Mouse (Mus musculus): ENCODE results near the gene Kctd20.

Gene Kctd20

DNA sequence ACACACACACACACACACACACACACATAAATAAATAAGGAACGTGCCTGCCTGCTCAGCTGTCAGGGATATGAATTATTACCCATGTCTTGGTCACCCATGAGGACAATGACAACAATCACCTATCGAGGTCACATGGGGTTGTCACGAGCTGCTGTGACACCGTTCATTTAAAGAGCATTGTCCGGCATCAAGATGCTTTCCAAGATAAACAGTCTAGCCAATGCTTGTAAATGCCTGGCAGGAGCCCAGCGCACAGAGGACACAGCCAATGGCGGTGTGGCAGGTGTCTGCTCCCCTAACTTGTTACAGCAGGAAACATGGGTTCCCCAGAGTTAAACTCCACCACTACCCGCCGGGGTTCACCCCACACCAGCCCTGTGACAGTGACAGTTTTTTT, 23.7 kb upstream of the Kctd20 start:
- H3K4me3 ChIP-seq (replicated peaks; ENCODE audit: low read length) = 0 out of 2 replicates have a peak overlapping the region, but pooled peaks have one; percentile 21
- H3K4me1 ChIP-seq (replicated peaks; ENCODE audit: low read depth, low read length) = peaks cover 83% of the 10 kb centered on the region
- H3K27me3 ChIP-seq (ENCODE audit: insufficient read depth, low read length) = no peaks in the 10 kb centered on the region
- H3K9me3 ChIP-seq (ENCODE audit: low read length) = no peaks in the 10 kb centered on the region
- TF ChIP-seq POU5F1 (IDR thresholded peaks at IDR 0.05; ENCODE audit: borderline replicate concordance, low read length) (no peak), NANOG (IDR thresholded peaks at IDR 0.05; ENCODE audit: borderline replicate concordance, low read length) (no peak), CTCF (conservative IDR thresholded peaks at IDR 0.05; ENCODE audit: low read length) (no peak)
- H3K36me3 ChIP-seq (ENCODE audit: insufficient read depth, low read length) = no peaks in the 10 kb centered on the region

DNA sequence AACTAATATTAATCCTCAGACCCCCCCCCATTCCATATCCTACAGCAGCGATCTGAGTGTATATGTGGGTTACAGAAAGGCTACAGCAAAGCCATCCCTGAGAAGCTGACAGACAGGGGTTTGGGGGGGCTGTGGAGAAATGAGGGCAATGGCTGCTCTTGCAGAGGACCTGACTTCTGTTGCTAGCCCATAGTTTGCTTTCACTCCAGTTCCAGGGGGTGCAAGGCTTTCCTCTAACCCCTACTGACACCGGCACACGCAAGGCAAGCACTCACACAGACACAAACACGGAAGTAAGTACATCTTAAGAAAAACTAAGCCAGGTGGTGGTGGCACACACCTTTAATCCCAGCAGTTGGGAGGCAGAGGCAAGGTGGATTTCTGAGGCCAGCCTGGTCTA, 22.4 kb upstream of the Kctd20 start:
- no peak for TF ChIP-seq NANOG (IDR thresholded peaks at IDR 0.05; ENCODE audit: borderline replicate concordance, low read length)
- no peak for TF ChIP-seq POU5F1 (IDR thresholded peaks at IDR 0.05; ENCODE audit: borderline replicate concordance, low read length)
- TF ChIP-seq CTCF (conservative IDR thresholded peaks at IDR 0.05; ENCODE audit: low read length) = no peak
- H3K27me3 ChIP-seq (ENCODE audit: insufficient read depth, low read length) = no peaks in the 10 kb centered on the region
- H3K4me1 ChIP-seq (replicated peaks; ENCODE audit: low read depth, low read length) = peaks cover 76% of the 10 kb centered on the region
- peaks cover 3% of the 10 kb centered on the region; the same call in 1 of the 2 replicates for H3K9me3 ChIP-seq (ENCODE audit: low read length)
- H3K4me3 ChIP-seq (replicated peaks; ENCODE audit: low read length) = no peak overlapping the region
- H3K36me3 ChIP-seq (ENCODE audit: insufficient read depth, low read length) = no peaks in the 10 kb centered on the region

GRCm38 (mm10) chr17:28930392-28931074, 21.2 kb upstream of the Kctd20 start:
- Histone ChIP-seq H3K27me3 (ENCODE audit: insufficient read depth, low read length) (no peaks in the 10 kb centered on the region), H3K36me3 (ENCODE audit: insufficient read depth, low read length) (no peaks in the 10 kb centered on the region), H3K4me1 (replicated peaks; ENCODE audit: low read depth, low read length) (peaks cover 65% of the 10 kb centered on the region), H3K4me3 (replicated peaks; ENCODE audit: low read length) (peak overlapping the region; percentile 61), H3K9me3 (ENCODE audit: low read length) (peaks cover 12% of the 10 kb centered on the region)
- TF ChIP-seq POU5F1 (IDR thresholded peaks at IDR 0.05; ENCODE audit: borderline replicate concordance, low read length) (no peak), CTCF (conservative IDR thresholded peaks at IDR 0.05; ENCODE audit: low read length) (peak; percentile 29)

- H3K27me3 ChIP-seq (ENCODE audit: insufficient read depth, low read length) = no peaks in the 10 kb centered on the region
- peaks cover 55% of the 10 kb centered on the region for H3K4me1 ChIP-seq (replicated peaks; ENCODE audit: low read depth, low read length)
- H3K9me3 ChIP-seq (ENCODE audit: low read length) = peaks cover 23% of the 10 kb centered on the region
- TF ChIP-seq NANOG (IDR thresholded peaks at IDR 0.05; ENCODE audit: borderline replicate concordance, low read length) (no peak), POU5F1 (IDR thresholded peaks at IDR 0.05; ENCODE audit: borderline replicate concordance, low read length) (no peak), CTCF (conservative IDR thresholded peaks at IDR 0.05; ENCODE audit: low read length) (no peak)
- peak overlapping the region; percentile 43; the same call in 1 of the 2 replicates for H3K4me3 ChIP-seq (replicated peaks; ENCODE audit: low read length)
- H3K36me3 ChIP-seq (ENCODE audit: insufficient read depth, low read length) = no peaks in the 10 kb centered on the region
These were observed 20.1 kb upstream of the Kctd20 start for GRCm38 (mm10) chr17:28931436-28932211.

DNA sequence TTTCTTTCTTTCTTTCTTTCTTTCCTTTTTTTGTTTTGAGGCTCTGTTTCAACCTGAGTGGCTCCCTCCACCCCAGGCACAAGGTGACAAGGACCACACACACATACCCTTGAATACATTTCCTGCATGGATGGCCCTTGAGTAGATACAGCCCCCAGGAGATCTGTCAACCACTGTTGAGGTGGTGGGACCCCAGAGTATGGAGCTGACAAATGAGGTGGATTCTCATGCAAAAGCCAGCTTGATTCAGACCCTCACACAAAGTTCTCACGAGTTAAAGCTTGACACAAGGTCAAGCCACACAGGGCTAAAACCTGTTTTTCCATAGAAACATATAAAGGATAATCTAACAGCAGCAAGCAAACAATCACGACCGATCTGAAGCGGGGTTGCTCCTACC, 19.5 kb upstream of the Kctd20 start:
- H3K4me1 ChIP-seq (replicated peaks; ENCODE audit: low read depth, low read length) = peaks cover 48% of the 10 kb centered on the region
- no peaks in the 10 kb centered on the region for H3K27me3 ChIP-seq (ENCODE audit: insufficient read depth, low read length)
- no peaks in the 10 kb centered on the region for H3K36me3 ChIP-seq (ENCODE audit: insufficient read depth, low read length)
- H3K9me3 ChIP-seq (ENCODE audit: low read length) = peaks cover 29% of the 10 kb centered on the region
- TF ChIP-seq POU5F1 (IDR thresholded peaks at IDR 0.05; ENCODE audit: borderline replicate concordance, low read length) (no peak), NANOG (IDR thresholded peaks at IDR 0.05; ENCODE audit: borderline replicate concordance, low read length) (no peak), CTCF (conservative IDR thresholded peaks at IDR 0.05; ENCODE audit: low read length) (no peak)
- no peak overlapping the region for H3K4me3 ChIP-seq (replicated peaks; ENCODE audit: low read length)

DNA sequence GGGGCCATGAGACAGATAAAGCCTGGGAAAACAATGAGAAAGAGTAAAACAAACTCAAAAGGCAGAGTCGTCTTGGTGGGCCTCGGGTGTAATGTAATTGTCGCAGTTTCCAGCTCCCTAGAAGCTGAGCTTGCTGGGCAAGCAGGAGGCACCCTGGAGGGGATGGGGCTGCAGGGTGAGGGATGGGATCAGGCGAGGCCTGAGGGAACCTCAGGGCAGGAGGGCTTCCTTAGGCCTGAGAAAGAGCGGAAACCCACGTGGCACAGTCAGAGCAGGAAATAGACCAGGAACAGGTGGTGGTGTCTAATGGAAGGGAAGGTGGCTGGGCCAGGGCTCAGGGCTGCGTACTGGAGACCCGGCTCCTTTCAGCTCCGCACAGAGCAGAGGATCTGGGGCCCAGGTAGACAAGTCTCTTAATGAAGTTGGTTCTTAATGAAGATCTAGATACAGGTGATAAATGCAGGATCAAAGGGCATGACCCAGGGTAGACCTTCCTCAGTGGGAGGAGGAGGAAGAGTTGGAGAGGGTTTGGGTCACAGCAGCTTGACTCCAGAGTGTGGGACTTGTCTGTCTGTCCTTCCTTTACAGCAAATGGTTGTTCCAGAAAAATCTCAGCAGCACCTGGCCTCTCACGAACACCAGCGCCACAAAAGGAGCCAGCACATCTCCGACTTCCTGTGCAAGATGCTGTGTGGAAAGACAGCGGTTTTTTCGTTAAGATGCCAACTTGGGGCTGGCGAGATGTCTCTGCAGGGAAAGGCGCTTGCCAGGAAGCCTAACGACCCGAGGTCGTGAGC, 17.4 kb upstream of the Kctd20 start:
- no peak overlapping the region for H3K4me3 ChIP-seq (replicated peaks; ENCODE audit: low read length)
- H3K27me3 ChIP-seq (ENCODE audit: insufficient read depth, low read length) = no peaks in the 10 kb centered on the region
- peaks cover 42% of the 10 kb centered on the region for H3K9me3 ChIP-seq (ENCODE audit: low read length)
- TF ChIP-seq CTCF (conservative IDR thresholded peaks at IDR 0.05; ENCODE audit: low read length) (no peak), POU5F1 (IDR thresholded peaks at IDR 0.05; ENCODE audit: borderline replicate concordance, low read length) (no peak), NANOG (IDR thresholded peaks at IDR 0.05; ENCODE audit: borderline replicate concordance, low read length) (no peak)
- H3K4me1 ChIP-seq (replicated peaks; ENCODE audit: low read depth, low read length) = peaks cover 32% of the 10 kb centered on the region
- H3K36me3 ChIP-seq (ENCODE audit: insufficient read depth, low read length) = no peaks in the 10 kb centered on the region

- Histone ChIP-seq H3K4me3 (replicated peaks; ENCODE audit: low read length) (no peak overlapping the region), H3K4me1 (replicated peaks; ENCODE audit: low read depth, low read length) (peaks cover 15% of the 10 kb centered on the region), H3K36me3 (ENCODE audit: insufficient read depth, low read length) (no peaks in the 10 kb centered on the region), H3K9me3 (ENCODE audit: low read length) (peaks cover 59% of the 10 kb centered on the region), H3K27me3 (ENCODE audit: insufficient read depth, low read length) (no peaks in the 10 kb centered on the region)
- TF ChIP-seq NANOG (IDR thresholded peaks at IDR 0.05; ENCODE audit: borderline replicate concordance, low read length) = no peak
- TF ChIP-seq POU5F1 (IDR thresholded peaks at IDR 0.05; ENCODE audit: borderline replicate concordance, low read length) = no peak
- TF ChIP-seq CTCF (conservative IDR thresholded peaks at IDR 0.05; ENCODE audit: low read length) = no peak
These were observed 15.6 kb upstream of the Kctd20 start for GRCm38 (mm10) chr17:28936133-28936532.
